9 mouse cellular contexts compared by ENCODE assay signal in the genomic region with DNA sequence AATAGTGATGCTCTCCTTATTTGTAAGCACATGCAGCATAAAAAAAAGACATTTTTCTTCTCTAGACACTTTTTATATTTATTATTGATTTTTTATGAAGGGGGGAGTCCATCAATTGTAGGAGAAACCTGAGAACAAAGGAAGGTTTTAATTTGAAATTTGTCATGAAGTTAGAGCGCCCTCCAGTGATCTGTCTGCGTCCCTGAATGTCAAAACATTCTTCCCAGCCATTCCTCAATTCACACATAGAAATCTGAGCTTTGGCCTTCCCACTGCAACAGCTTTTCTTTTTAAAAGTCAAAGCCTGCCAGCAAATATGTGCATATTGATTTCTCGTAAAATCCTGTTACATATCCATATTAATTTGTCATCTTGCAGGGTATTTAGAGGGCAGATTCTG.
DNase-seq lines count a peak whose midpoint lies in the region; ATAC-seq and TF ChIP-seq lines count a peak whose summit lies in the region.
"Had no signal": no experiment of that assay in that cellular context is flagged by ENCODE, and none has a peak within 500 bp of the region (broad histone marks: within the 10 kb centered on the region; RNA-seq: fewer than 3 reads in every experiment).

No protein-coding gene starts in this region.

- H3K27me3 ChIP-seq in kidney, embryonic 15.5 days, result no peaks in the 10 kb centered on the region
- no peaks in the 10 kb centered on the region for H3K27me3 ChIP-seq in limb, embryonic 14.5 days (ENCODE audit: control insufficient read depth, insufficient read depth, low read length)

- no peaks in the 10 kb centered on the region for H3K9me3 ChIP-seq in kidney, embryonic 15.5 days (replicated peaks)
- no peaks in the 10 kb centered on the region for H3K9me3 ChIP-seq in limb, embryonic 14.5 days (ENCODE audit: control insufficient read depth, low read length)

- no peaks in the 10 kb centered on the region for H3K36me3 ChIP-seq in kidney, embryonic 15.5 days
- H3K36me3 ChIP-seq in limb, embryonic 14.5 days (ENCODE audit: control insufficient read depth, insufficient read depth, low read length), result no peaks in the 10 kb centered on the region

- H3K9ac ChIP-seq in kidney, embryonic 15.5 days, result no peak overlapping the region
- no peak overlapping the region for H3K9ac ChIP-seq in limb, embryonic 14.5 days (ENCODE audit: low read depth, low read length, severe bottlenecking)

- H3K4me3 ChIP-seq in kidney, embryonic 15.5 days (replicated peaks), result no peak overlapping the region
- no peak overlapping the region for H3K4me3 ChIP-seq in limb, embryonic 14.5 days (replicated peaks; ENCODE audit: low read length)

- 17% methylated on average over 3 of the region's 3 CpGs for WGBS in kidney, embryonic 15.5 days
- WGBS in limb, embryonic 14.5 days, result 9% methylated on average over 3 of the region's 3 CpGs

- ATAC-seq in kidney, embryonic 15.5 days (replicated peaks; ENCODE audit: low FRiP score), result no peak
- ATAC-seq in limb, embryonic 14.5 days (ENCODE audit: low FRiP score, low read depth), result no peak
- ATAC-seq in megakaryocyte progenitor cell, adult 5-6 weeks (replicated peaks; ENCODE audit: poor library complexity), result no peak
- no peak for ATAC-seq in cerebellum, adult (ENCODE audit: insufficient number of reproducible peaks, low FRiP score, low TSS enrichment)
- ATAC-seq: intestine, embryonic 16.5 days had no signal

- no peak overlapping the region for H3K27ac ChIP-seq in kidney, embryonic 15.5 days
- no peak overlapping the region for H3K27ac ChIP-seq in limb, embryonic 14.5 days (replicated peaks; ENCODE audit: low read depth, low read length)

- no peaks in the 10 kb centered on the region for H3K4me1 ChIP-seq in kidney, embryonic 15.5 days
- H3K4me1 ChIP-seq in limb, embryonic 14.5 days (ENCODE audit: control insufficient read depth, insufficient read depth, low read length), result no peaks in the 10 kb centered on the region

- DNase-seq in adrenal gland, postnatal 10 days, result peak; percentile 13
- no peak for DNase-seq in adrenal gland, postnatal 25 days
- peak; percentile 5 for DNase-seq in kidney, postnatal 14 days
- peak; percentile 69 for DNase-seq in brain, adult 2 months (ENCODE audit: low read depth, low spot score)
- DNase-seq in limb, embryonic 14.5 days (ENCODE audit: low spot score), result peak; percentile 35

- H3K4me2 ChIP-seq in kidney, embryonic 15.5 days, result no peak overlapping the region
- no peak overlapping the region for H3K4me2 ChIP-seq in limb, embryonic 14.5 days (replicated peaks; ENCODE audit: low read depth, low read length, severe bottlenecking)

- no peak for TF ChIP-seq POLR2A in limb, embryonic 14.5 days (IDR thresholded peaks at IDR 0.05; ENCODE audit: borderline replicate concordance, extremely low read depth, insufficient read depth, insufficient read length)
